Mouse (Mus musculus) kidney, postnatal 25 days (tissue): ENCODE measurements around the gene Rhcg.

ENCODE experiments used
- DNase-seq, 2 experiments: peaks; one replicate each; pipeline ENCODE4 v3.0.0; 2021; ENCODE audit warnings: mixed read lengths in 2 of 2

Rhcg gene

GRCm38 (mm10) chr7:79600122-79600521 is 17.3 kb downstream of the Rhcg start:
- DNase-seq, result no peak

GRCm38 (mm10) chr7:79594854-79595253 is 22.6 kb downstream of the Rhcg start:
- DNase-seq, result peak; percentile 61 to 65

GRCm38 (mm10) chr7:79591812-79592731 is 25.4 kb downstream of the Rhcg start:
- DNase-seq, result peak; percentile 28 to 48

- no peak for DNase-seq
Measured at GRCm38 (mm10) chr7:79590560-79591110, 26.8 kb downstream of the Rhcg start.

GRCm38 (mm10) chr7:79589763-79590559 is 27.5 kb downstream of the Rhcg start:
- DNase-seq, result no peak

GRCm38 (mm10) chr7:79588284-79588683 is 29.2 kb downstream of the Rhcg start:
- DNase-seq, result no peak

GRCm38 (mm10) chr7:79578851-79579241 is 38.6 kb downstream of the Rhcg start:
- DNase-seq, result no peak

GRCm38 (mm10) chr7:79577931-79578850 is 39.3 kb downstream of the Rhcg start:
- DNase-seq, result peak in 1 of 2 experiments; percentile 19

- DNase-seq, result no peak
Measured at GRCm38 (mm10) chr7:79577096-79577874, 40.2 kb downstream of the Rhcg start.

GRCm38 (mm10) chr7:79576659-79577058 is 40.8 kb downstream of the Rhcg start:
- peak; percentile 55 to 58 for DNase-seq

GRCm38 (mm10) chr7:79572191-79572818 is 45.2 kb downstream of the Rhcg start:
- DNase-seq, result no peak

GRCm38 (mm10) chr7:79568937-79569535 is 48.4 kb downstream of the Rhcg start:
- peak in 1 of 2 experiments; percentile 17 for DNase-seq

GRCm38 (mm10) chr7:79568212-79568611 is 49.2 kb downstream of the Rhcg start:
- DNase-seq, result no peak

- no peak for DNase-seq
Measured at GRCm38 (mm10) chr7:79563675-79564074, 53.8 kb downstream of the Rhcg start.

- DNase-seq, result no peak
Measured at GRCm38 (mm10) chr7:79562385-79562784, 55.1 kb downstream of the Rhcg start.

- DNase-seq, result peak in 1 of 2 experiments; percentile 30
Measured at GRCm38 (mm10) chr7:79558698-79559097, 58.8 kb downstream of the Rhcg start.

GRCm38 (mm10) chr7:79557728-79558221 is 59.7 kb downstream of the Rhcg start:
- DNase-seq, result peak in 1 of 2 experiments; percentile 7

GRCm38 (mm10) chr7:79555368-79556034 is 62.0 kb downstream of the Rhcg start:
- DNase-seq, result no peak

GRCm38 (mm10) chr7:79552702-79553101 is 64.8 kb downstream of the Rhcg start:
- peak in 1 of 2 experiments; percentile 24 for DNase-seq
